Mouse (Mus musculus) macrophage (primary cell): ENCODE data around the gene Cacna1g. TPM values are rescaled to one million over a fixed set of nuclear protein-coding genes. Genes with fewer than 3 reads are reported as not detected.

ENCODE experiments used
- H3K27ac ChIP-seq: fragments of 350-480 bp; formaldehyde crosslinking; 2 replicates; pipeline ENCODE4 v1.9.0; 2021
- H3K36me3 ChIP-seq: fragments of 350-480 bp; formaldehyde crosslinking; 2 replicates; pipeline ENCODE4 v1.9.0; 2021; ENCODE audit errors: inconsistent target
- H3K4me3 ChIP-seq: fragments of 350-480 bp; formaldehyde crosslinking; 2 replicates; pipeline ENCODE4 v1.9.0; 2021; ENCODE audit errors: inconsistent target
- H3K79me2 ChIP-seq: fragments of 350-480 bp; formaldehyde crosslinking; 2 replicates; pipeline ENCODE4 v1.9.0; 2021; ENCODE audit errors: inconsistent target
- WGBS: methylation state at CpG from one replicate; pipeline ENCODE4 v1.1.7; 2026; ENCODE audit warnings: inconsistent platforms; ENCODE audit not compliant: missing documents; 5-methylcytosine and 5-hydroxymethylcytosine counted together
- polyA plus RNA-seq: library from polyadenylated mRNA; stranded (reverse); fragments of 250-400 nt; gene quantifications from 3 replicates; pipeline ENCODE4 v1.2.4, GENCODE M21; 2018; ENCODE audit warnings: inconsistent platforms

Gene Cacna1g
- polyA plus RNA-seq, 1 experiment from 2014 or later: not detected

DNA sequence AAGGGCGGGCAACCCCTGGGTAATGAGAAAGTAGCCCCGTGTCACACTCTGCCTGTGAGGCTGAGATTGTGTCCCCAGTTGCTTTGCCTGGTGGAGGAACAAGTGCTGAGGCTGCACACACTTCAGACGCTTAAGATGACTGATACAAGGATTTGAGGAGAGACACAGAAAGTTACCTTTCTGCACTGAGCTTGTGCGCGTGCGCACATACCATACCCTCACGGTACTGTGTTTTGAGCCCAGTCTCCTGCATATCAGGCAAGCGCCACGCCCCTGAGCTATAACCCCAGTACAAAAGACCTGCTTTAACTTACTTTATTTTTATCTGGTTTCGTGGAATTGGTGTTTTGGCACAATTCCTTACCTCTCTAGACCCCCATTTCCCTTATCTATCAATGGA, 82.3 kb downstream of the Cacna1g start:
- Histone ChIP-seq H3K36me3 (no peaks in the 10 kb centered on the region), H3K27ac (no peak overlapping the region), H3K4me3 (no peak overlapping the region), H3K79me2 (peaks cover 47% of the 10 kb centered on the region)
- WGBS: 86% methylated on average over 10 of the region's 10 CpGs

DNA sequence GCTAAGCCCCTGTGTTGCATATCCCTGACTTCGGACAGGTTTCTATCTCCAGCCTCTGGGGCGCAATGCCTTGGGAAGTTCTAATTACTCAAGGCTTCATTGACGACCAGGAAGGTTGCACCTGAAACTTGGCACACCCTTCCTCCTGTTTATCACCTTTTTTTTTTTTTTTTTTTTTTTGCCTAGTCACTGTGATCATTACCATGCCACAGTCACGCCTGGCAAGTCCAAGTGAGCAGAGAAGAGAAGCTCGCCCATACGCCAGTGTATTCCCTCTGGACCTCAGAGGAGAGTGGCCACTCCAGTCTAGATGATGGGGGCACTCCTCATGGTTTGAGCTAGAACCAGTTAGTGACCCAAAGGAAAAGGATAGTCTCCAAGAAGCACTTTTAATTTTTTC, 83.2 kb downstream of the Cacna1g start:
- no peak overlapping the region for H3K27ac ChIP-seq
- peaks cover 47% of the 10 kb centered on the region for H3K79me2 ChIP-seq
- no peak overlapping the region for H3K4me3 ChIP-seq
- no peaks in the 10 kb centered on the region for H3K36me3 ChIP-seq
- WGBS: 91% methylated on average over 6 of the region's 6 CpGs

GRCm38 (mm10) chr11:94389724-94390396, 84.1 kb downstream of the Cacna1g start:
- Histone ChIP-seq H3K36me3 (no peaks in the 10 kb centered on the region), H3K27ac (no peak overlapping the region), H3K4me3 (no peak overlapping the region), H3K79me2 (peaks cover 53% of the 10 kb centered on the region)
- WGBS: 87% methylated on average over 6 of the region's 6 CpGs

- no peaks in the 10 kb centered on the region for H3K36me3 ChIP-seq
- 91% methylated on average over 4 of the region's 4 CpGs for WGBS
Observed at GRCm38 (mm10) chr11:94389021-94389420, 85.0 kb downstream of the Cacna1g start.

GRCm38 (mm10) chr11:94387756-94388155, 86.2 kb downstream of the Cacna1g start:
- peaks cover 74% of the 10 kb centered on the region for H3K79me2 ChIP-seq
- 80% methylated on average over 4 of the region's 4 CpGs for WGBS

More at GRCm38 (mm10) chr11:94389021-94389420, 85.0 kb downstream of the Cacna1g start:
- Histone ChIP-seq H3K27ac (no peak overlapping the region), H3K79me2 (peaks cover 61% of the 10 kb centered on the region), H3K4me3 (no peak overlapping the region)

GRCm38 (mm10) chr11:94385977-94386771, 87.8 kb downstream of the Cacna1g start:
- 5% methylated on average over 10 of the region's 12 CpGs for WGBS
- peak overlapping the region; percentile 86 for H3K27ac ChIP-seq
- no peak overlapping the region for H3K4me3 ChIP-seq
- H3K79me2 ChIP-seq: peaks cover 82% of the 10 kb centered on the region; the same call in 1 of the 2 replicates
- no peaks in the 10 kb centered on the region for H3K36me3 ChIP-seq

More at GRCm38 (mm10) chr11:94387756-94388155, 86.2 kb downstream of the Cacna1g start:
- H3K36me3 ChIP-seq: no peaks in the 10 kb centered on the region
- no peak overlapping the region for H3K4me3 ChIP-seq
- H3K27ac ChIP-seq: no peak overlapping the region

DNA sequence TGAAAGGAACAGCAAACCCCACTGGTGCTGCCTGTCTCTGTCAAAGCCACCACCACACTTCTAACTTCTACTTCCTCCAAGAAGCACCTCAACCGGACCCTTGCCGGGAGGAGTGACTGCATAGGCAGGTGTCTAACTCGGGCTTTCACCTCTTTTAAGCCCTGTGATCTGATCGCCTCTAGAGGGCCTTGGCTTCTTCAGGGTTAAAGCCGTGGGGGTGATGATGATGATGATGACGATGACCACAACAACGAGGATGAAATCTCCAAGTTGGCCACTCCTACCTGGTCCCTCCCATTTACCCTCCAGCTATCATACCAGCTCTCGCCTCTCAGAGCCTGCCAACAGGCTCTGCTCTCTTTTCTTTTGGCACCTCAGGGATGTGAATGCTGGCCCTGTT, 94.3 kb downstream of the Cacna1g start:
- H3K36me3 ChIP-seq: peaks cover 9% of the 10 kb centered on the region; the same call in 1 of the 2 replicates
- WGBS: 52% methylated on average over 8 of the region's 8 CpGs
- H3K79me2 ChIP-seq: peaks cover 36% of the 10 kb centered on the region; the same call in 1 of the 2 replicates
- no peak overlapping the region for H3K4me3 ChIP-seq
- no peak overlapping the region for H3K27ac ChIP-seq

- H3K79me2 ChIP-seq: peaks cover 30% of the 10 kb centered on the region; the same call in 1 of the 2 replicates
- peaks cover 16% of the 10 kb centered on the region; the same call in 1 of the 2 replicates for H3K36me3 ChIP-seq
- H3K27ac ChIP-seq: no peak overlapping the region
- no peak overlapping the region for H3K4me3 ChIP-seq
- 55% methylated on average over 2 of the region's 2 CpGs for WGBS
Observed at GRCm38 (mm10) chr11:94379061-94379460, 94.9 kb downstream of the Cacna1g start.

DNA sequence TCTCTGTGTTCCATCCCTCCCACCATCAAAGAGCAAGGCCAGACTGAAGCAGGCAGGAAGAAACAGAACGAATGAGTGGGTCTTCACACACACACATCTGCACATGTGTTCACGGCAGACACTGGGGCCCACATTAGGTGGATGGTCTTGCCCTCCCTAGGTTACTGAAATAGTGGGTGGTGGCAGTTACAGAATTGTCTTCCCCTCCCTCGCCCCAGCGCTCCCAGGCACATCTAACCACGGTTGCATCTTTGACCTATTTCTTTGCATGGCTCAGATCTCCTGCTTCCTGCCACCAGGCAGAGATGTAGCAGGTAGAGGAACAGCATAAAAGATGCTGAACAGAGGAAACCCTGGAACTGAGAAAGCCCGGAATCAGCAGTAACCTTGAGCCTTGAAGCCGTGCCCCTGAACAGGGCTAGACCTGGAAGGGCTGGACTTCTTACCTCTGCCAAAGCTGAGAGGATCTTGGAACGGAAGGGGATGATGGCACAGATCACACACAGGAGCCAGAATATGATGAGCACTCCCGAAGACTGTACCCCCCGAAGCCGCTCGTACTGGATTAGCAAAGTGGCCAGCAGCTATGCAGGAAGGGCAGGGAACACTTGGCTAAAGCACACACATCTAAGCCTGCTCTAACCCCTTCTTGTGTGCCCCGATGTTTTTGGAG, 99.6 kb downstream of the Cacna1g start:
- H3K4me3 ChIP-seq: no peak overlapping the region
- H3K79me2 ChIP-seq: no peaks in the 10 kb centered on the region
- no peak overlapping the region for H3K27ac ChIP-seq
- WGBS: 88% methylated on average over 13 of the region's 13 CpGs
- peaks cover 42% of the 10 kb centered on the region for H3K36me3 ChIP-seq

- H3K79me2 ChIP-seq: no peaks in the 10 kb centered on the region
- peaks cover 57% of the 10 kb centered on the region for H3K36me3 ChIP-seq
- WGBS: 0% methylated on average over 5 of the region's 5 CpGs
- no peak overlapping the region for H3K4me3 ChIP-seq
- peak overlapping the region; percentile 75 for H3K27ac ChIP-seq
Observed at GRCm38 (mm10) chr11:94370809-94371208, 103.2 kb downstream of the Cacna1g start.

DNA sequence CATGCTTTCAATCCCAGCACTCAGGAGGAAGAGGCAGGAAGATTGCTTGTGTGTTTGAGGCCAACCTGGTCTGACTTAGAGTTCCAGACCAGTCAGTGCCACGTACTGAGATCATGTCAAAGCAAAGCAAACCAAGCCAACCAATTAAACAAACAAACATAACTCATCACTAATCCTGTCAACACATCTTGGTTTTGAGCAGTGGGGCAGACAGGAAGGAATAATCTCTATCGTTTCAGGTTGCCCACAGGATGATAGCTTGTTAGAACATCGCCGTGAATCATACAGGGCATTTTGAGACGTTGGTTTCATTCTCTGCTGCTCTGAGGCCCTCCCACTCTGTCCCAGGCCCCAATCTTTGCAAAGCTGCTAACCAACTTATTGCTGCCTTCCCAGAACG, 104.0 kb downstream of the Cacna1g start:
- no peaks in the 10 kb centered on the region for H3K79me2 ChIP-seq
- H3K27ac ChIP-seq: peak overlapping the region; percentile 75
- WGBS: 65% methylated on average over 6 of the region's 6 CpGs

DNA sequence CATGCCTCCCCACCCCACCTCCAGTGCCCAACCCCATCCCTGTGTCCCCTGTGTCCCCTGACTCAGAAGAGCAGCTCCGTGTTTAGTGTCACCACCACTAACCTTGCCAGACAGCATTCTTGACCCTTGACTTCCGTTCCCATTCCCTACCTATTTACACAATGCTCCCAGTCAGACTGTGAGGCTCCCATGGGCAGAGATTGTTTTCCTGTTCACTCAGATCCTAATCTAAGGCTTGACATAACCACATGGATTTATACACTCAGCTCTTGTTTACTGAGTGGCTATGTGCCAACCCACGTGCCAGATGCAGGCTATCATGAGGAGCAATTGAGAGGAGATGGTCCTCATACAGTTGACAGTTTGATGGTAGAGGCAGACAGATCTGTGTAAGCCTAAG, 108.7 kb downstream of the Cacna1g start:
- H3K27ac ChIP-seq: no peak overlapping the region
- 87% methylated on average over 3 of the region's 3 CpGs for WGBS
- no peaks in the 10 kb centered on the region for H3K79me2 ChIP-seq
- no peak overlapping the region for H3K4me3 ChIP-seq
- peaks cover 61% of the 10 kb centered on the region for H3K36me3 ChIP-seq

More for the DNA sequence above, 104.0 kb downstream of the Cacna1g start:
- Histone ChIP-seq H3K36me3 (peaks cover 54% of the 10 kb centered on the region), H3K4me3 (no peak overlapping the region)

DNA sequence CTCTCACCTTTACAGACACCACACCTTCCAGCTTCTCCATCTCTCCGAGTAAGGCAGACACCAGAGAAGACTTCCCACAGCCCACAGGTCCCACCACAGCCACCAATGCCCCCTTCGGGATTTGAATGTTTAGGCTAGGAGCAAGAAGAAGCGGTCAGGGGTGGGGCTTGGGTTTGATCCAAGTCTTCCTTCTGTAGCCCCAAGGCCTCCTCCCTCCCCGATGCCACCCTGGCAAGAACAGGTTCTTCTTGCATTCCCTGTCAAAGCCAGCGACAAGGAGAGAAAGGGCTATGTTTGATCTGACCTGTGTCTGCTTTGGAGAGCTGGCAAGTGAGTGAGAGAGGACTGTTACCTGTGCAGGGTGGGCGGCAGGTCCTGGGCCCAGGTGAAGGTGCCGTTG, 110.3 kb downstream of the Cacna1g start:
- H3K27ac ChIP-seq: no peak overlapping the region
- H3K36me3 ChIP-seq: peaks cover 77% of the 10 kb centered on the region
- WGBS: 96% methylated on average over 7 of the region's 7 CpGs
- H3K4me3 ChIP-seq: no peak overlapping the region
- no peaks in the 10 kb centered on the region for H3K79me2 ChIP-seq

GRCm38 (mm10) chr11:94362101-94362500, 111.9 kb downstream of the Cacna1g start:
- no peaks in the 10 kb centered on the region for H3K79me2 ChIP-seq
- H3K4me3 ChIP-seq: no peak overlapping the region
- no peak overlapping the region for H3K27ac ChIP-seq
- peaks cover 73% of the 10 kb centered on the region for H3K36me3 ChIP-seq
- 89% methylated on average over 5 of the region's 5 CpGs for WGBS
